Mouse (Mus musculus) ES-E14 (cell line): Measurements from ENCODE around the gene Trp53i11.

Source experiments
- CHD2 ChIP-seq: IDR thresholded peaks from 2 replicates; pipeline ENCODE4 v1.6.1; 2014; ENCODE audit warnings: mild to moderate bottlenecking, low read depth, low read length, inconsistent platforms
- HCFC1 ChIP-seq: IDR thresholded peaks from 2 replicates; pipeline ENCODE4 v1.6.1; 2012; ENCODE audit warnings: low read length, inconsistent platforms, borderline replicate concordance; ENCODE audit not compliant: insufficient read depth
- MAFK ChIP-seq: IDR thresholded peaks from 2 replicates; pipeline ENCODE4 v1.6.1; 2014; ENCODE audit warnings: mild to moderate bottlenecking, low read depth, low read length, inconsistent platforms; ENCODE audit not compliant: insufficient read depth
- ZC3H11A ChIP-seq: IDR thresholded peaks from 2 replicates; pipeline ENCODE4 v1.6.1; 2012; ENCODE audit warnings: low read depth, mild to moderate bottlenecking, inconsistent platforms, low read length, borderline replicate concordance

- no peak for TF ChIP-seq ZC3H11A
- TF ChIP-seq CHD2: no peak
- no peak for TF ChIP-seq MAFK
- no peak for TF ChIP-seq HCFC1
These were observed 28.4 kb downstream of the Trp53i11 start for GRCm38 (mm10) chr2:93215790-93216189.
